Mouse (Mus musculus): Measurements from ENCODE around the gene Zfand2b. TPM values are rescaled to one million over a fixed set of nuclear protein-coding genes. Genes with fewer than 3 reads are reported as not detected.

Zfand2b gene
- polyA plus RNA-seq, 1 experiment from 2014 or later: 30.6 TPM

DNA sequence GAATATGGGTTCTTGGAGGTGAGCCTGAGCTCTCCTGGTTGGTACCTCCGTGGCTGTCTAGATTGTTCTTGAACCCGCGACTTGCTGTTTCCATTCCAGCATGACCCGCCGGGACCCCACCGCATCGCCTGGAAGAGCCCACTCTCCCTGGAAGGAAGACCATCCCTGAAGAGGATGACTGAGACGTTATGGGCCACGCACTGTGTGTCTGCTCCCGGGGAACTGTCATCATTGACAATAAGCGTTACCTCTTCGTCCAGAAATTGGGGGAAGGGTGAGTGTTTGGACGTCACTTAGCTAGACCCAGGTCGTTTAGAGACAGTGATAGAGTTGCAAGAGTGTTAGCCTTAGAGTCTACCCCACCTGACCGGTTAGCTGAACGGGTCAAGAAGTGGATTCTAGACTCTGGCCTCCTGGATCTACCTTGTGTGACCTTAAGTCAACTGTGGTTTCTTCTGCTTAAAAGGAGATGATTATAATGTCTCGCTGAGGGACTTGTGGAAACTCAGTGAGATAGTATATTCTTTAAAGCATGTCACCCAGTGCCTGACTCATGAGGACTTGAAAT is 42.8 kb downstream of the Zfand2b start:
- Histone ChIP-seq H3K27ac (replicated peaks) (peak overlapping the region; percentile 92), H3K4me1 (peaks cover 44% of the 10 kb centered on the region), H3K36me3 (peaks cover 44% of the 10 kb centered on the region), H3K9me3 (replicated peaks) (no peaks in the 10 kb centered on the region), H3K27me3 (ENCODE audit: low read depth, poor library complexity, severe bottlenecking) (peaks cover 16% of the 10 kb centered on the region), H3K4me3 (peak overlapping the region; percentile 98)
- 13% methylated on average over 17 of the region's 17 CpGs for WGBS
- DNase-seq (ENCODE audit: low spot score): no peak

GRCm38 (mm10) chr1:75212542-75212941 is 44.1 kb downstream of the Zfand2b start:
- Histone ChIP-seq H3K27ac (replicated peaks) (no peak overlapping the region), H3K4me3 (no peak overlapping the region), H3K4me1 (peaks cover 44% of the 10 kb centered on the region), H3K9me3 (replicated peaks) (no peaks in the 10 kb centered on the region), H3K27me3 (ENCODE audit: low read depth, poor library complexity, severe bottlenecking) (peaks cover 29% of the 10 kb centered on the region), H3K36me3 (peaks cover 44% of the 10 kb centered on the region)
- DNase-seq (ENCODE audit: low spot score): no peak
- 81% methylated on average over 4 of the region's 4 CpGs for WGBS

GRCm38 (mm10) chr1:75213096-75213495 is 44.6 kb downstream of the Zfand2b start:
- WGBS: 90% methylated on average over 7 of the region's 7 CpGs
- Histone ChIP-seq H3K4me1 (peaks cover 47% of the 10 kb centered on the region), H3K4me3 (no peak overlapping the region), H3K27me3 (ENCODE audit: low read depth, poor library complexity, severe bottlenecking) (peaks cover 35% of the 10 kb centered on the region), H3K36me3 (peaks cover 44% of the 10 kb centered on the region), H3K27ac (replicated peaks) (no peak overlapping the region), H3K9me3 (replicated peaks) (no peaks in the 10 kb centered on the region)
- DNase-seq (ENCODE audit: low spot score): no peak

DNA sequence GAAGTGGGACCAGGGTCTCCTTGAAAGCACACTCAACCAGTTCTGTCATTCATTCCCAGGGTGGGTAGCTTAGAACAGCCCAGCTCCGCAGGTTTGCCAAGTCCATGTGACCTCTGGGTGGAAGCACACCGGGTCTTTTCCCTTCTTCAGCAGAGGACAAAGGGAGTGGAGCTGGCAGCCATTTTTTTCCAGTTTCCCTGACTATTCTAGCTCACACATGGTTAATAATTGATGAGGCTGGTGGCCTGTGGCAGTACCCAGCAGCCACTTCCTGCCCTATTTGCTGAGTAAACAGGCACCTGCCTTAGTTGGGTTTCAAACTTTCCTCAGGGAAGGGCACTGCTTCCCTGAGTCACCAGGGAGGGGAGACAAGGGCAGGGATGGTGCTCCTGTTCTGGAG is 46.0 kb downstream of the Zfand2b start:
- peaks cover 48% of the 10 kb centered on the region for H3K4me1 ChIP-seq
- WGBS: 89% methylated on average over 2 of the region's 2 CpGs
- no peak overlapping the region for H3K4me3 ChIP-seq
- no peaks in the 10 kb centered on the region for H3K9me3 ChIP-seq (replicated peaks)
- peaks cover 44% of the 10 kb centered on the region for H3K36me3 ChIP-seq
- peaks cover 42% of the 10 kb centered on the region for H3K27me3 ChIP-seq (ENCODE audit: low read depth, poor library complexity, severe bottlenecking)
- no peak overlapping the region for H3K27ac ChIP-seq (replicated peaks)
- DNase-seq (ENCODE audit: low spot score): no peak

GRCm38 (mm10) chr1:75214886-75215285 is 46.4 kb downstream of the Zfand2b start:
- Histone ChIP-seq H3K4me3 (no peak overlapping the region), H3K4me1 (peaks cover 48% of the 10 kb centered on the region)

DNA sequence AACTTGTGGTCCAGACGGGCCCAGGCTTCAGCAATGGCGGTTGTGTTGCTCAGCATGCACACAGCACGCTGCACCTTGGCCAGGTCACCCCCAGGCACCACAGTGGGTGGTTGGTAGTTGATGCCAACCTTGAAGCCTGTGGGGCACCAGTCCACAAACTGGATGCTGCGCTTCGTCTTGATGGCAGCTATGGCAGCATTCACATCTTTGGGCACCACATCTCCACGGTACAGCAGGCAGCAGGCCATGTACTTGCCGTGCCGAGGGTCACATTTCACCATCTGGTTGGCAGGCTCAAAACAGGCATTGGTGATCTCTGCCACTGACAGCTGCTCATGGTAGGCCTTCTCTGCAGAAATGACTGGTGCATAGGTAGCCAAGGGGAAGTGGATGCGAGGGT is 47.3 kb downstream of the Zfand2b start:
- H3K9me3 ChIP-seq (replicated peaks): no peaks in the 10 kb centered on the region
- no peak overlapping the region for H3K4me3 ChIP-seq
- peaks cover 56% of the 10 kb centered on the region for H3K27me3 ChIP-seq (ENCODE audit: low read depth, poor library complexity, severe bottlenecking)
- H3K4me1 ChIP-seq: peaks cover 43% of the 10 kb centered on the region
- peaks cover 44% of the 10 kb centered on the region for H3K36me3 ChIP-seq
- 95% methylated on average over 9 of the region's 9 CpGs for WGBS
- DNase-seq (ENCODE audit: low spot score): no peak
- H3K27ac ChIP-seq (replicated peaks): no peak overlapping the region

More at GRCm38 (mm10) chr1:75214886-75215285, 46.4 kb downstream of the Zfand2b start:
- WGBS: 83% methylated on average over 5 of the region's 5 CpGs
- DNase-seq (ENCODE audit: low spot score): no peak
- H3K36me3 ChIP-seq: peaks cover 44% of the 10 kb centered on the region
- no peak overlapping the region for H3K27ac ChIP-seq (replicated peaks)
- peaks cover 47% of the 10 kb centered on the region for H3K27me3 ChIP-seq (ENCODE audit: low read depth, poor library complexity, severe bottlenecking)
- H3K9me3 ChIP-seq (replicated peaks): no peaks in the 10 kb centered on the region

DNA sequence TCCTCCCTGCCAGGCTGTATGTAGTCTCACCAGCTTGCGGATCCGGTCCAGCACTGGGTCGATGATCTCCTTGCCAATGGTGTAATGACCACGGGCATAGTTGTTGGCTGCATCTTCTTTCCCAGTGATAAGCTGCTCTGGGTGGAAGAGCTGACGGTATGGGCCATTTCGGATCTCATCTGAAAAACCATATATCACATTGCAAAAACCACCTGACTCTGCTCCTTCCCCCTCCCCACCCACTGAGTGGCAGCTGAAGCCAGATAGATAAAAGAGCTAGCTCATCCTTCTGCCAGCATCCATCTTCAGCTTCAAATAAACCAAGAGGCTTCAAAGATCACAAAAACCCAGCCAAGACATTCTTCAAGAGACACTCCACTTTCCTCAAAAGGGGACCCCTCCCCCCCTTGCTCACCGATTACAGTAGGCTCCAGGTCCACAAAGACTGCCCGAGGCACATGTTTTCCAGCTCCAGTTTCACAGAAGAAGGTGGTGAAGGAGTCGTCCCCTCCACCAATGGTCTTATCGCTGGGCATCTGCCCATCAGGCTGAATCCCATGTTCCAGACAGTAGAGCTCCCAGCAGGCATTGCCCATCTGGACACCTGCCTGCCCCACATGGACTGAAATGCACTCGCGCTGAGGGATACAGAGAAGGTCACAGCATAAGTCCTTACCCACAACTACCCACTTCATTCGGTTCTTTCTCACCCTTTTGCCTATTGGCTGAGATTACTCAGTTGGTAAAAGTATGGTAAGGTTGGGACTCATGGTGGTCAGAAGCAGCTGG is 48.5 kb downstream of the Zfand2b start:
- peaks cover 41% of the 10 kb centered on the region for H3K36me3 ChIP-seq
- H3K27ac ChIP-seq (replicated peaks): no peak overlapping the region
- no peak overlapping the region for H3K4me3 ChIP-seq
- no peak for DNase-seq (ENCODE audit: low spot score)
- peaks cover 68% of the 10 kb centered on the region for H3K27me3 ChIP-seq (ENCODE audit: low read depth, poor library complexity, severe bottlenecking)
- no peaks in the 10 kb centered on the region for H3K9me3 ChIP-seq (replicated peaks)
- peaks cover 34% of the 10 kb centered on the region for H3K4me1 ChIP-seq
- 82% methylated on average over 13 of the region's 13 CpGs for WGBS

DNA sequence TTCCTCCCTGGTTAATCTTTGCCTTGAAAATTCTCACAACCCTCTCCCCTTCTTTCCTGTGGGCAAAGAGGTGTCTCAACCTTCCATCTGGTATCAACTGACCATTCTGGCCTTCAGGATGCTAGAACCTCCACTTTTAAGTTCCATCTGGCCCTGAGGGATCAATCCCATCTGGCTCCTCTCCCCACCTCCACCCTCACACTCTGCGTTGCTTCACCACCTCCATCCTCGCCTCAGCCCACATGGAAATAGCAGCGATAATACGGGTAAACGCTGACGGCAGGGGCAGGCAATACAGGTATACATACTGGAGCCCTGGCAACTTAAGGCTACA is 49.4 kb downstream of the Zfand2b start:
- H3K27me3 ChIP-seq (ENCODE audit: low read depth, poor library complexity, severe bottlenecking): peaks cover 76% of the 10 kb centered on the region

DNA sequence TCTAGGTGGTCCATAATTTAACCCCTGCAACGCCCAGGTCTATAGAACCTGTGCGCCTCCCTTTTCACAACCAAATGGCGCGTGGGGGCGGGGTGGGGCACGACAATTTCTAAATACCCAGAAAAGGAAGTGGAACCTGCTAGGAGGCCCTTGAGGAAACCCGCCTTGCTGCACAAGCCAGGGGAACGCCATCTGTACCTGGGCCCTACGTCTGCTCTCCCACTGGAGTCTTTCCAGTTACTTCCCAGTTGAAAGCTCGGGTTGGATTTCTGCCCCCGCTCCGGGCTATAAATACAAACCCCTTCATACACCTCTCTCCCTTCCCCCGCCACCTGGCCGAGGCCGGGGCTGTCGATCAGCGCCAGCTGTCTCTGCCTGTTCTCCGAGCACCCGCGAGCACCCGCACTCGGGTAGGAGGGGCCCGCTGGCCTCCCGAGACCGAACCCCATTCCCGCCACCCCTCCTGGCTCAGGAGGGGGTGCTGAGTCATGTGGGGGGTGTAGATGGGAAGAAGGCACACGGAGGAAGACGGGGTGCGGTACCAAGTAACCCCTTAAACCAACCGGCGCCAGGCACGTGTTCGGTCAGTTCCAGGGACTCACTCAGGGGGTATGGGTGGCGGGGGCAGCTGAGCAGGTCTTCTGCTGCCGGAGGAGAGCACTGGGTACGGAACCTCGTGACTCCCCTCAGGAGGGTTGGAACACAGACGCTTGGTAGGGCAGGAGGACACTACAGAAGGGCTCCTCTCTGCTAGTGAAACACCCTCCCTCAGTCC is 50.0 kb downstream of the Zfand2b start:
- peak; percentile 32 for DNase-seq (ENCODE audit: low spot score)
- Histone ChIP-seq H3K9me3 (replicated peaks) (no peaks in the 10 kb centered on the region), H3K27me3 (ENCODE audit: low read depth, poor library complexity, severe bottlenecking) (peaks cover 79% of the 10 kb centered on the region), H3K4me3 (peak overlapping the region; percentile 66), H3K27ac (replicated peaks) (0 out of 2 replicates have a peak overlapping the region, but pooled peaks have one; percentile 17), H3K36me3 (peaks cover 27% of the 10 kb centered on the region), H3K4me1 (peaks cover 22% of the 10 kb centered on the region)
- WGBS: 1% methylated on average over 38 of the region's 38 CpGs

More for the DNA sequence above, 49.4 kb downstream of the Zfand2b start:
- H3K9me3 ChIP-seq (replicated peaks): no peaks in the 10 kb centered on the region
- WGBS: 7% methylated on average over 6 of the region's 6 CpGs
- DNase-seq (ENCODE audit: low spot score): no peak
- H3K27ac ChIP-seq (replicated peaks): no peak overlapping the region
- H3K4me1 ChIP-seq: peaks cover 25% of the 10 kb centered on the region
- H3K36me3 ChIP-seq: peaks cover 32% of the 10 kb centered on the region
- H3K4me3 ChIP-seq: peak overlapping the region; percentile 66

DNA sequence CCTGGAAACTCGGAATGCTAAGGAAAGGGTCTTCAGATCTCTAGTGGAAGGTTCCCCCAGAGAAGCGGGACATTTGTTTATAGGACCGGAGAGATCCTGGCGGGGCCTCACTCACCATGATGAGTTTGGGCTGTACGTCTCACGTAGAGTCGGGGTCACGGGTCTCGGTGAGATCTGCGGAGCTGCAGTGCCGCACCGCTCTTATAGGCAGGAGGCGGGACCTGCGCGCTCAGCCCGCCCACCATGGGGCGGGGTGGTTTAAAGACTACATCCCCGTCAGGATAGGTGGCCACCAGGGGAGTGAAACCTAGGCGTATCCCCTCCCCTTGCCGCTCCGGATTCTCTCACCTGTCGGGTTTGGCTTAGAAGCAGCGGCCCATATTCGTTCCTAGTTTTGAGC is 50.6 kb downstream of the Zfand2b start:
- H3K4me1 ChIP-seq: peaks cover 22% of the 10 kb centered on the region
- H3K9me3 ChIP-seq (replicated peaks): no peaks in the 10 kb centered on the region
- WGBS: 0% methylated on average over 24 of the region's 24 CpGs
- DNase-seq (ENCODE audit: low spot score): peak; percentile 64
- peaks cover 20% of the 10 kb centered on the region for H3K36me3 ChIP-seq
- peak overlapping the region; percentile 66 for H3K4me3 ChIP-seq
- H3K27ac ChIP-seq (replicated peaks): 0 out of 2 replicates have a peak overlapping the region, but pooled peaks have one; percentile 9
- peaks cover 79% of the 10 kb centered on the region for H3K27me3 ChIP-seq (ENCODE audit: low read depth, poor library complexity, severe bottlenecking)

DNA sequence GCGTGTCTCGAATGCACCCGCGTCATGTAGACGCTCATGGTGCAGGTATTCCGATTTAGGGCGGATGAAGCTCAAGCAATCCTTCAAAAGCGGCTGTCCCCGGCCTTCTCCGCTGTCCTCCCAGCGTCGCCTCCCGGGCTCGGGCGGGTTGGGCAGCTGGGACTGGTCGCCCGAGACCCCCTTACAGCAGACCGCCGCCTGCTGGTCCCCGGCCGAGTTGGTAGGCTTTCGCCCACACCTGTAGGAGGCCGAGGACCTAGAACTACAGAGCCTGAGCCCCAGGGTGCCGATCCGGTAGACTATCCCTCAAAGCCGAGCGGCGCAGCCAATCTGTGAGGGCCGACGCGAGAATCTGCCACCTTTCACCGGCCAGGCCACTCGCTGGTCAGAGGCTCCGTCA is 51.1 kb downstream of the Zfand2b start, which contains the start of gene Tuba4a:
Gene Tuba4a (minus strand): TSS at position 335 of the 400 bp plus-strand sequence.
- peaks cover 79% of the 10 kb centered on the region for H3K27me3 ChIP-seq (ENCODE audit: low read depth, poor library complexity, severe bottlenecking)
- 2% methylated on average over 34 of the region's 34 CpGs for WGBS

More for the DNA sequence above, 51.1 kb downstream of the Zfand2b start, which contains the start of gene Tuba4a:
- 0 out of 2 replicates have a peak within 1 kb of the TSS, but pooled peaks have one; percentile 17 for H3K27ac ChIP-seq (replicated peaks)
- DNase-seq (ENCODE audit: low spot score): peak; percentile 56
- peaks cover 15% of the 10 kb centered on the region for H3K36me3 ChIP-seq
- H3K4me1 ChIP-seq: peaks cover 22% of the 10 kb centered on the region
- H3K9me3 ChIP-seq (replicated peaks): no peaks in the 10 kb centered on the region
- H3K4me3 ChIP-seq: peak within 1 kb of the TSS; percentile 66

All from midbrain, embryonic 10.5 days (tissue).